23 mouse cellular contexts compared by ENCODE assay signal in the genomic region with DNA sequence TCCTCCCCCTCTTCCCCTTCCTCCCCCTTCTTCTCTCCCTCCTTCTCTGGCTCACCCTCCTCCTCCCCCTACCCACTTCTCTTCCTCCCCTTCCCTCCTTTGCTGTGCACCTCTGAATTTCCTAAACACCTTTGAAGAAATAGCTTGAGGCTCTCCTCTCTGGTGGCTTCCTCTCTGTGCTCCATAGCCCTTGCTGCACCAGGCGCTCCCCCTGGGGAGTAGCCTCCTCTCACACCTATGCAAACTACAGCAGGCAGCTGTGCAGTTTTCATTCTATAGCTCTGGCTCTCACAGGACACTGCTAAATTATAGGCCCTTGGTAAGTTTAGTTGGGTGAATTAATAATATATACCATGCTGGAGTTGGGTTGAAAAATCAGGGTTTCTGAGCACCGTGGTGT.
DNase-seq lines count a peak whose midpoint lies in the region; ATAC-seq and TF ChIP-seq lines count a peak whose summit lies in the region.
"Had no signal": no experiment of that assay in that cellular context is flagged by ENCODE, and none has a peak within 500 bp of the region (broad histone marks: within the 10 kb centered on the region; RNA-seq: fewer than 3 reads in every experiment).

No protein-coding gene starts in this region.

- no peaks in the 10 kb centered on the region for H3K9me3 ChIP-seq in heart, embryonic 13.5 days
- no peaks in the 10 kb centered on the region for H3K9me3 ChIP-seq in midbrain, postnatal 0 days (ENCODE audit: low read length)
- H3K9me3 ChIP-seq in midbrain, embryonic 13.5 days = no peaks in the 10 kb centered on the region
- H3K9me3 ChIP-seq: embryonic facial prominence, embryonic 13.5 days; embryonic facial prominence, embryonic 15.5 days; forebrain, embryonic 10.5 days; forebrain, embryonic 12.5 days had no signal

- H3K4me3 ChIP-seq in heart, embryonic 13.5 days = no peak overlapping the region
- no peak overlapping the region for H3K4me3 ChIP-seq in midbrain, postnatal 0 days (ENCODE audit: low read depth, low read length)
- H3K4me3 ChIP-seq in midbrain, embryonic 13.5 days (replicated peaks) = no peak overlapping the region
- H3K4me3 ChIP-seq: embryonic facial prominence, embryonic 13.5 days; embryonic facial prominence, embryonic 15.5 days; erythroblast, embryonic 14.5 days; forebrain, embryonic 10.5 days; forebrain, embryonic 12.5 days had no signal

- 0 out of 2 replicates have a peak overlapping the region, but pooled peaks have one; percentile 24 for H3K27ac ChIP-seq in heart, embryonic 13.5 days (replicated peaks)
- no peak overlapping the region for H3K27ac ChIP-seq in midbrain, postnatal 0 days (ENCODE audit: low read depth, low read length)
- no peak overlapping the region for H3K27ac ChIP-seq in midbrain, embryonic 13.5 days
- H3K27ac ChIP-seq: embryonic facial prominence, embryonic 13.5 days; embryonic facial prominence, embryonic 15.5 days; forebrain, embryonic 10.5 days; forebrain, embryonic 12.5 days had no signal

- ATAC-seq in heart, embryonic 13.5 days (ENCODE audit: extremely low read depth, insufficient number of reproducible peaks, low FRiP score, low TSS enrichment) = no peak
- 0 out of 2 replicates have a peak, but pooled peaks have one; percentile 34 for ATAC-seq in midbrain, postnatal 0 days (ENCODE audit: low FRiP score)
- ATAC-seq in midbrain, embryonic 13.5 days = no peak
- ATAC-seq: forebrain, embryonic 14.5 days had no signal

- no peak for TF ChIP-seq CTCF in midbrain, postnatal 0 days (IDR thresholded peaks at IDR 0.05)

- no peak for DNase-seq in heart, adult 18-20 months
- no peak for DNase-seq in midbrain, postnatal 0 days (ENCODE audit: low spot score)
- DNase-seq in thymus, postnatal 14 days = peak; percentile 9
- no peak for DNase-seq in thymus, postnatal 10 days (ENCODE audit: low spot score in 2 of 2)
- DNase-seq in kidney, postnatal 14 days = no peak
- DNase-seq: adrenal gland, adult 2 months; adrenal gland, postnatal 10 days; adrenal gland, postnatal 25 days; cerebellum, adult 11 months; cerebellum, adult 18-20 months; cerebellum, adult 8-10 months; cerebellum, adult 9-11 months; cerebellum, postnatal 14 days; cerebellum, postnatal 36 days; embryo, embryonic 11 days had no signal

- WGBS in heart, embryonic 13.5 days = 90% methylated on average over 2 of the region's 2 CpGs
- WGBS in midbrain, postnatal 0 days = 90% methylated on average over 2 of the region's 2 CpGs
- WGBS in midbrain, embryonic 13.5 days = 86% methylated on average over 2 of the region's 2 CpGs

- H3K27me3 ChIP-seq in heart, embryonic 13.5 days (replicated peaks) = no peaks in the 10 kb centered on the region
- H3K27me3 ChIP-seq in midbrain, postnatal 0 days (ENCODE audit: insufficient read depth, low read length) = no peaks in the 10 kb centered on the region
- H3K27me3 ChIP-seq in midbrain, embryonic 13.5 days = peaks cover 4% of the 10 kb centered on the region; the same call in 1 of the 2 replicates
- H3K27me3 ChIP-seq: embryonic facial prominence, embryonic 13.5 days; embryonic facial prominence, embryonic 15.5 days; forebrain, embryonic 12.5 days had no signal

- peaks cover 38% of the 10 kb centered on the region for H3K4me1 ChIP-seq in heart, embryonic 13.5 days
- no peaks in the 10 kb centered on the region for H3K4me1 ChIP-seq in midbrain, postnatal 0 days (ENCODE audit: insufficient read depth, low read length)
- H3K4me1 ChIP-seq in midbrain, embryonic 13.5 days (replicated peaks) = peaks cover 7% of the 10 kb centered on the region
- H3K4me1 ChIP-seq: embryonic facial prominence, embryonic 13.5 days had no signal

- H3K4me2 ChIP-seq in heart, embryonic 13.5 days = no peak overlapping the region
- no peak overlapping the region for H3K4me2 ChIP-seq in midbrain, postnatal 0 days (ENCODE audit: low read depth, low read length, poor library complexity, severe bottlenecking)
- no peak overlapping the region for H3K4me2 ChIP-seq in midbrain, embryonic 13.5 days (replicated peaks)
- H3K4me2 ChIP-seq: embryonic facial prominence, embryonic 13.5 days; embryonic facial prominence, embryonic 15.5 days; forebrain, embryonic 12.5 days had no signal

- no peak overlapping the region for H3K9ac ChIP-seq in heart, embryonic 13.5 days
- H3K9ac ChIP-seq in midbrain, postnatal 0 days (replicated peaks; ENCODE audit: low read length, poor library complexity, severe bottlenecking) = no peak overlapping the region
- no peak overlapping the region for H3K9ac ChIP-seq in midbrain, embryonic 13.5 days (replicated peaks)
- H3K9ac ChIP-seq: embryonic facial prominence, embryonic 13.5 days; embryonic facial prominence, embryonic 15.5 days; forebrain, embryonic 12.5 days had no signal

- peaks cover 8% of the 10 kb centered on the region; the same call in 1 of the 2 replicates for H3K36me3 ChIP-seq in heart, embryonic 13.5 days
- no peaks in the 10 kb centered on the region for H3K36me3 ChIP-seq in midbrain, postnatal 0 days (ENCODE audit: insufficient read depth, low read length)
- no peaks in the 10 kb centered on the region for H3K36me3 ChIP-seq in midbrain, embryonic 13.5 days
- H3K36me3 ChIP-seq: embryonic facial prominence, embryonic 15.5 days; forebrain, embryonic 10.5 days had no signal
